Comparison of ENCODE assay signal across 18 mouse cellular contexts in genomic region chr16:64145687-64146535, GRCm38 (mm10).
A peak's percentile ranks its signal among the peaks of the same experiment; 100 is the strongest.
DNase-seq lines count a peak whose midpoint lies in the region; ATAC-seq and TF ChIP-seq lines count a peak whose summit lies in the region.
"Had no signal": no experiment of that assay in that cellular context is flagged by ENCODE, and none has a peak within 500 bp of the region (broad histone marks: within the 10 kb centered on the region; RNA-seq: fewer than 3 reads in every experiment).

No protein-coding gene starts in this region.

- 0 out of 2 replicates have a peak, but pooled peaks cover 2% of the 10 kb centered on the region for H3K4me1 ChIP-seq in intestine, embryonic 14.5 days (replicated peaks; ENCODE audit: control insufficient read depth, insufficient read depth, low read length)
- H3K4me1 ChIP-seq in intestine, postnatal 0 days (replicated peaks; ENCODE audit: control insufficient read depth, insufficient read depth, low read length): no peaks in the 10 kb centered on the region
- H3K4me1 ChIP-seq in midbrain, embryonic 16.5 days (ENCODE audit: control insufficient read depth, insufficient read depth, low read length): no peaks in the 10 kb centered on the region
- H3K4me1 ChIP-seq: liver, embryonic 12.5 days; midbrain, embryonic 13.5 days had no signal

- H3K4me3 ChIP-seq in intestine, embryonic 14.5 days (ENCODE audit: low read depth, low read length): no peak overlapping the region
- no peak overlapping the region for H3K4me3 ChIP-seq in intestine, postnatal 0 days (ENCODE audit: low read depth, low read length)
- H3K4me3 ChIP-seq in midbrain, embryonic 16.5 days (ENCODE audit: low read depth, low read length): no peak overlapping the region
- H3K4me3 ChIP-seq: left cerebral cortex, adult 2 months; liver, embryonic 12.5 days; midbrain, embryonic 13.5 days; neural tube, embryonic 12.5 days had no signal

- H3K9ac ChIP-seq in intestine, embryonic 14.5 days (ENCODE audit: low read length): no peak overlapping the region
- H3K9ac ChIP-seq in intestine, postnatal 0 days (ENCODE audit: low read depth, low read length): no peak overlapping the region
- H3K9ac ChIP-seq in midbrain, embryonic 16.5 days (ENCODE audit: low read depth, low read length): no peak overlapping the region
- H3K9ac ChIP-seq: liver, embryonic 12.5 days; midbrain, embryonic 13.5 days; neural tube, embryonic 12.5 days had no signal

- no peaks in the 10 kb centered on the region for H3K36me3 ChIP-seq in intestine, embryonic 14.5 days (ENCODE audit: control insufficient read depth, insufficient read depth, low read length)
- no peaks in the 10 kb centered on the region for H3K36me3 ChIP-seq in intestine, postnatal 0 days (ENCODE audit: control insufficient read depth, insufficient read depth)
- H3K36me3 ChIP-seq in midbrain, embryonic 16.5 days (ENCODE audit: control insufficient read depth, insufficient read depth, low read length): no peaks in the 10 kb centered on the region
- H3K36me3 ChIP-seq: liver, embryonic 12.5 days; midbrain, embryonic 13.5 days; neural tube, embryonic 12.5 days had no signal

- ATAC-seq in intestine, embryonic 14.5 days (replicated peaks; ENCODE audit: low FRiP score, low TSS enrichment, low read depth): peak; percentile 32; the same call in 1 of the 2 replicates
- ATAC-seq in intestine, postnatal 0 days: no peak
- no peak for ATAC-seq in midbrain, embryonic 16.5 days
- ATAC-seq: forebrain, embryonic 16.5 days; liver, embryonic 12.5 days; midbrain, embryonic 13.5 days had no signal

- H3K27me3 ChIP-seq in intestine, embryonic 14.5 days (replicated peaks; ENCODE audit: control insufficient read depth, insufficient read depth, low read length): no peaks in the 10 kb centered on the region
- no peaks in the 10 kb centered on the region for H3K27me3 ChIP-seq in intestine, postnatal 0 days (replicated peaks; ENCODE audit: control insufficient read depth, insufficient read depth, low read length)
- no peaks in the 10 kb centered on the region for H3K27me3 ChIP-seq in midbrain, embryonic 16.5 days (ENCODE audit: control insufficient read depth, insufficient read depth, low read depth, low read length)
- H3K27me3 ChIP-seq: liver, embryonic 12.5 days; midbrain, embryonic 13.5 days; neural tube, embryonic 12.5 days had no signal

- DNase-seq in intestine, embryonic 14.5 days (ENCODE audit: low spot score): peak; percentile 51
- DNase-seq in ovary, postnatal 14 days (ENCODE audit: low spot score): peak; percentile 24
- no peak for DNase-seq in ovary, adult 18-20 months (ENCODE audit: low spot score)
- peak; percentile 34 to 48 for DNase-seq in kidney, postnatal 4 days
- peak; percentile 26 for DNase-seq in yolk sac, embryonic 10.5 days (ENCODE audit: low spot score)
- DNase-seq in spleen, postnatal 4 days (ENCODE audit: low spot score in 2 of 2): no peak
- DNase-seq: adrenal gland, adult 8-10 months; B cell, adult 2 months; cerebellum, postnatal 25 days; gastrocnemius, postnatal 10 days; thymus, adult 18-20 months had no signal

- no peak overlapping the region for H3K4me2 ChIP-seq in intestine, embryonic 14.5 days (ENCODE audit: low read length)
- no peak overlapping the region for H3K4me2 ChIP-seq in intestine, postnatal 0 days (replicated peaks; ENCODE audit: low read depth)
- H3K4me2 ChIP-seq in midbrain, embryonic 16.5 days (ENCODE audit: low read length): no peak overlapping the region
- H3K4me2 ChIP-seq: liver, embryonic 12.5 days; midbrain, embryonic 13.5 days; neural tube, embryonic 12.5 days had no signal

- no peaks in the 10 kb centered on the region for H3K9me3 ChIP-seq in intestine, embryonic 14.5 days (ENCODE audit: control insufficient read depth, low read length)
- H3K9me3 ChIP-seq in intestine, postnatal 0 days (ENCODE audit: control insufficient read depth): no peaks in the 10 kb centered on the region
- no peaks in the 10 kb centered on the region for H3K9me3 ChIP-seq in midbrain, embryonic 16.5 days (replicated peaks; ENCODE audit: control insufficient read depth, low read length, poor library complexity, severe bottlenecking)
- H3K9me3 ChIP-seq: liver, embryonic 12.5 days; midbrain, embryonic 13.5 days; neural tube, embryonic 12.5 days had no signal

- WGBS in intestine, embryonic 14.5 days: 48% methylated on average over 14 of the region's 14 CpGs
- 68% methylated on average over 14 of the region's 14 CpGs for WGBS in intestine, postnatal 0 days
- WGBS in midbrain, embryonic 16.5 days: 83% methylated on average over 14 of the region's 14 CpGs

- TF ChIP-seq CTCF in intestine, postnatal 0 days (IDR thresholded peaks at IDR 0.05; ENCODE audit: low read depth): no peak

- no peak overlapping the region for H3K27ac ChIP-seq in intestine, embryonic 14.5 days (ENCODE audit: low read depth)
- no peak overlapping the region for H3K27ac ChIP-seq in intestine, postnatal 0 days (ENCODE audit: low read depth, low read length)
- H3K27ac ChIP-seq in midbrain, embryonic 16.5 days (ENCODE audit: low read length): no peak overlapping the region
- H3K27ac ChIP-seq: left cerebral cortex, adult 2 months; liver, embryonic 12.5 days; midbrain, embryonic 13.5 days; neural tube, embryonic 12.5 days had no signal

Comparison
In these comparisons a context has a peak if more than half of its experiments do, and no peak if none do; other contexts are left out.
1. DNase-seq: peak in intestine, embryonic 14.5 days (single experiment), ovary, postnatal 14 days (single experiment), kidney, postnatal 4 days (2 of 2) and yolk sac, embryonic 10.5 days (single experiment); none in ovary, adult 18-20 months (single experiment) and spleen, postnatal 4 days (0 of 2).